Mouse (Mus musculus) CH12.LX (cell line): ENCODE data around the gene E2f3. TPM values are rescaled to one million over a fixed set of nuclear protein-coding genes. Genes with fewer than 3 reads are reported as not detected.

Experiments used
- DNase-seq: peaks from one replicate; pipeline ENCODE4 v3.0.0-alpha.2; 2013; ENCODE audit errors: extremely low read depth
- H3K27ac ChIP-seq: 2 replicates; pipeline ENCODE4 v1.5.1; 2012; ENCODE audit warnings: low read depth, mild to moderate bottlenecking, control low read depth, moderate library complexity; ENCODE audit not compliant: insufficient read depth
- H3K27me3 ChIP-seq: replicated peaks from 2 replicates; pipeline ENCODE3; 2012; ENCODE audit warnings: inconsistent platforms
- H3K36me3 ChIP-seq, 2 experiments: replicated peaks in 1 of 2; 2 replicates each; pipeline versions ENCODE3 to v1.6.1; 2012; ENCODE audit warnings: inconsistent platforms in 1 of 2, low read length in 1 of 2, mild to moderate bottlenecking in 1 of 2, mixed read lengths in 1 of 2, moderate library complexity in 1 of 2; ENCODE audit not compliant: control insufficient read depth in 1 of 2, insufficient read depth in 1 of 2
- H3K4me1 ChIP-seq, 2 experiments: 2 replicates each; pipeline ENCODE4 v1.6.1; 2012; ENCODE audit warnings: inconsistent platforms in 1 of 2, moderate library complexity in 1 of 2; ENCODE audit not compliant: insufficient read depth in 2 of 2, control insufficient read depth in 1 of 2
- H3K4me2 ChIP-seq: 2 replicates; pipeline ENCODE4 v1.6.1; 2012; ENCODE audit warnings: low read depth, mild to moderate bottlenecking, control low read depth; ENCODE audit not compliant: poor library complexity, insufficient read depth, severe bottlenecking
- H3K4me3 ChIP-seq, 3 experiments: fragments of 150-350 bp in 1 of 3; sonication (generic) in 1 of 3; replicated peaks in 1 of 3; 2 replicates each; pipeline versions ENCODE3 to v1.5.1; 2011 to 2012; ENCODE audit warnings: low read depth in 2 of 3, low read length in 2 of 3, mild to moderate bottlenecking in 2 of 3, moderate library complexity in 2 of 3, control low read depth in 1 of 3, improper control_type of control experiment in 1 of 3, inconsistent platforms in 1 of 3, mixed read lengths in 1 of 3; ENCODE audit not compliant: poor library complexity in 1 of 3
- H3K79me2 ChIP-seq: replicated peaks from 2 replicates; pipeline ENCODE4 v1.6.1; 2012; ENCODE audit warnings: mild to moderate bottlenecking, moderate library complexity; ENCODE audit not compliant: control insufficient read depth, poor library complexity, insufficient read depth, severe bottlenecking; ENCODE audit errors: extremely low read depth
- H3K9ac ChIP-seq: 2 replicates; pipeline ENCODE4 v1.6.1; 2012; ENCODE audit warnings: low read depth, mild to moderate bottlenecking, control low read depth, moderate library complexity; ENCODE audit not compliant: insufficient read depth
- H3K9me3 ChIP-seq: replicated peaks from 2 replicates; pipeline ENCODE3; 2012; ENCODE audit warnings: low read length, inconsistent platforms, mixed read lengths
- CHD1 ChIP-seq: IDR thresholded peaks from 2 replicates; pipeline ENCODE4 v1.6.1; 2012; ENCODE audit warnings: low read depth, low read length, improper control_type of control experiment, inconsistent platforms
- CHD2 ChIP-seq: IDR thresholded peaks from 2 replicates; pipeline ENCODE4 v1.6.1; 2011; ENCODE audit warnings: low read length, improper control_type of control experiment
- CTCF ChIP-seq, 2 experiments: IDR thresholded peaks in 1 of 2; conservative IDR thresholded peaks in 1 of 2; 2 replicates each; pipeline ENCODE4 v1.5.1; 2011 to 2012; ENCODE audit warnings: low read depth in 2 of 2, low read length in 2 of 2, improper control_type of control experiment in 1 of 2, inconsistent platforms in 1 of 2, mild to moderate bottlenecking in 1 of 2, moderate library complexity in 1 of 2
- E2F4 ChIP-seq: IDR thresholded peaks from 2 replicates; pipeline ENCODE4 v1.6.1; 2011; ENCODE audit warnings: low read depth, low read length, improper control_type of control experiment; ENCODE audit not compliant: insufficient replicate concordance
- ELF1 ChIP-seq: IDR thresholded peaks from 2 replicates; pipeline ENCODE4 v1.6.1; 2014; ENCODE audit warnings: low read depth, mild to moderate bottlenecking, inconsistent platforms, low read length, improper control_type of control experiment
- EP300 ChIP-seq: IDR thresholded peaks from 2 replicates; pipeline ENCODE4 v1.6.1; 2011; ENCODE audit warnings: low read length, improper control_type of control experiment
- ETS1 ChIP-seq: conservative IDR thresholded peaks from 2 replicates; pipeline ENCODE4 v1.6.1; 2012; ENCODE audit warnings: low read depth, mild to moderate bottlenecking, inconsistent platforms, low read length, improper control_type of control experiment, moderate library complexity
- GABPA ChIP-seq: IDR thresholded peaks from 2 replicates; pipeline ENCODE4 v1.6.1; 2012; ENCODE audit warnings: low read depth, low read length, improper control_type of control experiment, inconsistent platforms; ENCODE audit not compliant: insufficient replicate concordance
- HCFC1 ChIP-seq: IDR thresholded peaks from 2 replicates; pipeline ENCODE4 v1.6.1; 2012; ENCODE audit warnings: low read depth, mild to moderate bottlenecking, inconsistent platforms, low read length, improper control_type of control experiment
- IRF4 ChIP-seq: IDR thresholded peaks from 2 replicates; pipeline ENCODE4 v1.6.1; 2014; ENCODE audit warnings: low read depth, mild to moderate bottlenecking, inconsistent platforms, low read length, improper control_type of control experiment
- KAT2A ChIP-seq: IDR thresholded peaks from 2 replicates; pipeline ENCODE4 v1.6.1; 2012; ENCODE audit warnings: low read length, improper control_type of control experiment, inconsistent platforms; ENCODE audit not compliant: insufficient replicate concordance
- MXI1 ChIP-seq: IDR thresholded peaks from 2 replicates; pipeline ENCODE4 v1.6.1; 2011; ENCODE audit warnings: mild to moderate bottlenecking, low read depth, low read length, improper control_type of control experiment
- MYC ChIP-seq: IDR thresholded peaks from 2 replicates; pipeline ENCODE4 v1.6.1; 2011; ENCODE audit warnings: low read depth, mild to moderate bottlenecking, improper control_type of control experiment, low read length
- PAX5 ChIP-seq: IDR thresholded peaks from 2 replicates; pipeline ENCODE4 v1.6.1; 2012; ENCODE audit warnings: low read length, inconsistent platforms, mixed read lengths
- POLR2A ChIP-seq: IDR thresholded peaks from 2 replicates; pipeline ENCODE4 v1.6.1; 2011; ENCODE audit warnings: low read depth, mild to moderate bottlenecking, improper control_type of control experiment, low read length
- POLR2AphosphoS2 ChIP-seq: IDR thresholded peaks from 2 replicates; pipeline ENCODE4 v1.6.1; 2011; ENCODE audit warnings: low read depth, low read length, improper control_type of control experiment
- RAD21 ChIP-seq: IDR thresholded peaks from 2 replicates; pipeline ENCODE4 v1.6.1; 2011; ENCODE audit warnings: low read depth, mild to moderate bottlenecking, low read length, improper control_type of control experiment, moderate library complexity
- RCOR1 ChIP-seq: conservative IDR thresholded peaks from 2 replicates; pipeline ENCODE4 v1.6.1; 2012; ENCODE audit warnings: low read depth, mild to moderate bottlenecking, inconsistent platforms, low read length, improper control_type of control experiment
- SIN3A ChIP-seq: IDR thresholded peaks from 2 replicates; pipeline ENCODE4 v1.6.1; 2012; ENCODE audit warnings: low read length, improper control_type of control experiment, inconsistent platforms
- TBP ChIP-seq: conservative IDR thresholded peaks from 2 replicates; pipeline ENCODE4 v1.6.1; 2011; ENCODE audit warnings: low read depth, low read length, improper control_type of control experiment
- USF1 ChIP-seq: IDR thresholded peaks from 2 replicates; pipeline ENCODE4 v1.6.1; 2014; ENCODE audit warnings: low read depth, mild to moderate bottlenecking, inconsistent platforms, low read length, improper control_type of control experiment
- ZC3H11A ChIP-seq: IDR thresholded peaks from 2 replicates; pipeline ENCODE4 v1.6.1; 2012; ENCODE audit warnings: low read depth, mild to moderate bottlenecking, inconsistent platforms, low read length, improper control_type of control experiment
- ZKSCAN1 ChIP-seq: IDR thresholded peaks from 2 replicates; pipeline ENCODE4 v1.6.1; 2012; ENCODE audit warnings: low read depth, inconsistent platforms, low read length, improper control_type of control experiment, borderline replicate concordance
- ZMIZ1 ChIP-seq: IDR thresholded peaks from 2 replicates; pipeline ENCODE4 v1.6.1; 2012; ENCODE audit warnings: low read depth, mild to moderate bottlenecking, inconsistent platforms, low read length, improper control_type of control experiment
- ZNF384 ChIP-seq: IDR thresholded peaks from 2 replicates; pipeline ENCODE4 v1.6.1; 2012; ENCODE audit warnings: low read depth, low read length, improper control_type of control experiment, inconsistent platforms
- dilution Hi-C: fragments of 300-500 bp; cut with MboI; formaldehyde crosslinking; loops from 2 replicates; pipeline ENCODE4 v1.14.3; 2020; ENCODE audit warnings: low sequenced_read_pairs; ENCODE audit not compliant: extremely low pct_unique_long_range_greater_than_20kb, extremely low pct_ligation_motif_present
- in situ Hi-C: fragments of 300-500 bp; cut with MboI; formaldehyde crosslinking; loops from 3 replicates; pipeline ENCODE4 v1.14.3; 2019; ENCODE audit warnings: low sequenced_read_pairs, low pct_ligation_motif_present, low pct_unique_long_range_greater_than_20kb, mixed read lengths
- polyA plus RNA-seq: library from polyadenylated mRNA; unstranded; fragments of >175 nt; gene quantifications from 2 replicates; pipeline ENCODE4 v1.2.1, GENCODE M21; 2012; ENCODE audit warnings: low read depth; ENCODE audit not compliant: insufficient read length
- total RNA-seq, 2 experiments: library from RNA; depleted of rRNA; stranded (reverse); fragments of 300-350 nt in 1 of 2; fragments of >200 nt in 1 of 2; gene quantifications; 2 replicates each; pipeline ENCODE4 v1.2.3; 2012 to 2014

E2f3 gene
- total and polyA plus RNA-seq, 3 experiments, result 7.6 to 20.7 (median 12.9) TPM

- no peaks in the 10 kb centered on the region for H3K9me3 ChIP-seq
- dilution Hi-C loops (no loop called here), in situ Hi-C loops (loop anchor here (5.0 kb wide), 1 partner anchor 39 kb away; no protein-coding TSS in a partner anchor)
- H3K27ac ChIP-seq, result no peak overlapping the region
- H3K79me2 ChIP-seq, result no peaks in the 10 kb centered on the region
- no peak overlapping the region for H3K4me3 ChIP-seq
- peaks cover 6 to 7% of the 10 kb centered on the region in 2 experiments for H3K4me1 ChIP-seq
- no peaks in the 10 kb centered on the region for H3K27me3 ChIP-seq
- H3K9ac ChIP-seq, result no peak overlapping the region
- peaks cover 60 to 93% of the 10 kb centered on the region in 2 experiments for H3K36me3 ChIP-seq
- DNase-seq, result no peak
- no peak for TF ChIP-seq TBP
- no peak for TF ChIP-seq GABPA
- TF ChIP-seq USF1, result no peak
- no peak for TF ChIP-seq E2F4
- no peak for TF ChIP-seq CHD1
- TF ChIP-seq POLR2A, result no peak
- no peak for TF ChIP-seq SIN3A
- TF ChIP-seq EP300, result no peak
- no peak for TF ChIP-seq HCFC1
- TF ChIP-seq ETS1, result no peak
- TF ChIP-seq CHD2, result no peak
- no peak for TF ChIP-seq ELF1
- TF ChIP-seq PAX5, result no peak
- no peak for TF ChIP-seq MXI1
- TF ChIP-seq KAT2A, result no peak
- TF ChIP-seq MYC, result no peak
- TF ChIP-seq ZKSCAN1, result no peak
- no peak for TF ChIP-seq IRF4
- TF ChIP-seq CTCF (conservative IDR thresholded peaks at IDR 0.05 in 1 of 2, IDR thresholded peaks at IDR 0.05 in 1 of 2; ENCODE audit: low read depth in 2 of 2, low read length in 2 of 2), result no peak
- no peak overlapping the region for H3K4me2 ChIP-seq
Observed at GRCm38 (mm10) chr13:29913061-29913460, 72.8 kb downstream of the E2f3 start.

GRCm38 (mm10) chr13:29912251-29912650 is 73.6 kb downstream of the E2f3 start:
- Histone ChIP-seq H3K36me3 (peaks cover 53 to 92% of the 10 kb centered on the region in 2 experiments), H3K4me2 (no peak overlapping the region)
- in situ Hi-C loops, result loop anchor here (5.0 kb wide), 1 partner anchor 40 kb away; no protein-coding TSS in a partner anchor

More at GRCm38 (mm10) chr13:29912251-29912650, 73.6 kb downstream of the E2f3 start:
- Histone ChIP-seq H3K79me2 (no peaks in the 10 kb centered on the region), H3K27me3 (no peaks in the 10 kb centered on the region), H3K4me3 (no peak overlapping the region), H3K27ac (no peak overlapping the region), H3K9ac (no peak overlapping the region), H3K9me3 (no peaks in the 10 kb centered on the region), H3K4me1 (peaks cover 9 to 16% of the 10 kb centered on the region in 2 experiments)
- no peak for DNase-seq
- no peak for TF ChIP-seq ZC3H11A
- TF ChIP-seq GABPA, result no peak
- no peak for TF ChIP-seq EP300
- no peak for TF ChIP-seq USF1
- no peak for TF ChIP-seq CHD2
- no peak for TF ChIP-seq RAD21
- no peak for TF ChIP-seq ZMIZ1
- no peak for TF ChIP-seq POLR2AphosphoS2
- TF ChIP-seq ZNF384, result no peak
- TF ChIP-seq RCOR1, result no peak
- dilution Hi-C loops, result no loop called here
